Mouse (Mus musculus) liver, embryonic 14.5 days (tissue): Measurements from ENCODE around the gene Eef1b2. TPM values are rescaled to one million over a fixed set of nuclear protein-coding genes. Genes with fewer than 3 reads are reported as not detected.

Experiments used
- ATAC-seq: fragments of 200-750 bp; cut with Nextera tagmentation; 2 replicates; pipeline ENCODE4 v1.8.0; 2017; ENCODE audit warnings: moderate number of reproducible peaks, mild to moderate bottlenecking, moderate library complexity; ENCODE audit not compliant: insufficient read depth
- DNase-seq, 3 experiments: peaks; one replicate each; pipeline ENCODE4 v3.0.0-alpha.2; 2012 to 2013; ENCODE audit warnings: low read depth in 3 of 3, low spot score in 3 of 3
- H3K27ac ChIP-seq: fragments of 300-500 bp; sonication (generic); 2 replicates; pipeline ENCODE4 v1.5.1; 2014; ENCODE audit warnings: moderate library complexity, mild to moderate bottlenecking, control low read depth, inconsistent platforms
- H3K27me3 ChIP-seq: fragments of 300-500 bp; sonication (generic); 2 replicates; pipeline ENCODE4 v1.6.1; 2014; ENCODE audit warnings: mild to moderate bottlenecking, low read length, moderate library complexity; ENCODE audit not compliant: control insufficient read depth, insufficient read depth
- H3K36me3 ChIP-seq: fragments of 300-500 bp; sonication (generic); replicated peaks from 2 replicates; pipeline ENCODE4 v1.6.1; 2014; ENCODE audit warnings: low read depth; ENCODE audit not compliant: control insufficient read depth, insufficient read depth
- H3K4me1 ChIP-seq, 2 experiments: fragments of 200-500 bp in 1 of 2; fragments of 300-500 bp in 1 of 2; sonication (generic) in 1 of 2; replicated peaks; 2 replicates each; pipeline ENCODE4 v1.6.1; 2012 to 2014; ENCODE audit warnings: antibody characterized with exemption in 1 of 2, inconsistent platforms in 1 of 2, low read length in 1 of 2; ENCODE audit not compliant: control insufficient read depth in 2 of 2, insufficient read depth in 2 of 2
- H3K4me2 ChIP-seq: fragments of 300-500 bp; sonication (generic); 2 replicates; pipeline ENCODE4 v1.6.1; 2014; ENCODE audit warnings: low read depth, mild to moderate bottlenecking, control low read depth, moderate library complexity
- H3K4me3 ChIP-seq, 2 experiments: fragments of 200-500 bp in 1 of 2; fragments of 300-500 bp in 1 of 2; sonication (generic) in 1 of 2; 2 replicates each; pipeline ENCODE4 v1.5.1; 2012 to 2014; ENCODE audit warnings: low read depth in 2 of 2, low read length in 2 of 2, mild to moderate bottlenecking in 2 of 2, control low read depth in 1 of 2, inconsistent platforms in 1 of 2, moderate library complexity in 1 of 2; ENCODE audit not compliant: insufficient read depth in 1 of 2
- H3K9ac ChIP-seq: fragments of 300-500 bp; sonication (generic); replicated peaks from 2 replicates; pipeline ENCODE4 v1.6.1; 2014; ENCODE audit warnings: mild to moderate bottlenecking, control low read depth, moderate library complexity
- H3K9me3 ChIP-seq: fragments of 300-500 bp; sonication (generic); 2 replicates; pipeline ENCODE4 v1.6.1; 2016; ENCODE audit warnings: low read length, mixed read lengths; ENCODE audit not compliant: control insufficient read depth
- CTCF ChIP-seq: IDR thresholded peaks from 2 replicates; pipeline ENCODE4 v1.5.1; 2016; ENCODE audit warnings: antibody characterized with exemption, low read depth, control low read depth
- EP300 ChIP-seq: IDR thresholded peaks from 2 replicates; pipeline ENCODE4 v1.6.1; 2016; ENCODE audit warnings: antibody characterized with exemption, low read depth
- WGBS: fragments of 180-500 bp; shearing (Covaris S2); extraction: QIAGEN DNeasy Blood & Tissue Kit; methylation state at CpG from one replicate; pipeline ENCODE4 v1.1.7; 2014; ENCODE audit not compliant: insufficient replicate concordance; 5-methylcytosine and 5-hydroxymethylcytosine counted together
- polyA plus RNA-seq, 2 experiments: library from polyadenylated mRNA; depleted of rRNA in 1 of 2; stranded (reverse) in 1 of 2; unstranded in 1 of 2; fragments of >200 nt; fragmentation: Nextera tagmentation in 1 of 2; extraction: Ambion mirVana in 1 of 2; gene quantifications; 2 replicates each; pipeline versions ENCODE4 v1.2.1 to v1.2.3; 2012 to 2014

Eef1b2 gene
- polyA plus RNA-seq, 2 experiments, result 382 to 523 TPM

DNA sequence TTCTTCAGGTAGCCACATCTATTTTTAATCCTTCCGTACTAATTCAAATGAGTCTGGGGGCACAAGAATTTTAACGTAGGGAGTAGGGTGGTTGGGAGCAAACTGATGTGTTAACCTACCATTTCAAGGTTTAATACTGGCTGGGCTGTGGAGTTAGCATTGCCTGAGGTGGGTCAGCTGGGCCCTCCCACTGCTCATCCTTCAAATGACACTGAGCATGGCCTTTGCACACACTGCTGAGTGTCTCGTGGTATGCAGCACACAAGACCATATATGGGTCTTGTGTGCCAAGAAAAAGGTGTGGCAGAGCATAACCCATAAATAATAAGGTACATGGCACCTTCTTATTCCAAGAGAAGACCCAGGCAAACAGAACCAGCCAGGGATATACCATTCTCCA, 31.0 kb downstream of the Eef1b2 start:
- no peak for DNase-seq
- Histone ChIP-seq H3K27ac (no peak overlapping the region), H3K36me3 (no peaks in the 10 kb centered on the region), H3K4me2 (no peak overlapping the region), H3K9me3 (no peaks in the 10 kb centered on the region), H3K4me3 (no peak overlapping the region), H3K4me1 (no peaks in the 10 kb centered on the region; a peak in 1 of 4 replicates), H3K9ac (no peak overlapping the region), H3K27me3 (no peaks in the 10 kb centered on the region)
- ATAC-seq, result no peak
- TF ChIP-seq CTCF (no peak), EP300 (no peak)
- 61% methylated on average over 3 of the region's 3 CpGs for WGBS

DNA sequence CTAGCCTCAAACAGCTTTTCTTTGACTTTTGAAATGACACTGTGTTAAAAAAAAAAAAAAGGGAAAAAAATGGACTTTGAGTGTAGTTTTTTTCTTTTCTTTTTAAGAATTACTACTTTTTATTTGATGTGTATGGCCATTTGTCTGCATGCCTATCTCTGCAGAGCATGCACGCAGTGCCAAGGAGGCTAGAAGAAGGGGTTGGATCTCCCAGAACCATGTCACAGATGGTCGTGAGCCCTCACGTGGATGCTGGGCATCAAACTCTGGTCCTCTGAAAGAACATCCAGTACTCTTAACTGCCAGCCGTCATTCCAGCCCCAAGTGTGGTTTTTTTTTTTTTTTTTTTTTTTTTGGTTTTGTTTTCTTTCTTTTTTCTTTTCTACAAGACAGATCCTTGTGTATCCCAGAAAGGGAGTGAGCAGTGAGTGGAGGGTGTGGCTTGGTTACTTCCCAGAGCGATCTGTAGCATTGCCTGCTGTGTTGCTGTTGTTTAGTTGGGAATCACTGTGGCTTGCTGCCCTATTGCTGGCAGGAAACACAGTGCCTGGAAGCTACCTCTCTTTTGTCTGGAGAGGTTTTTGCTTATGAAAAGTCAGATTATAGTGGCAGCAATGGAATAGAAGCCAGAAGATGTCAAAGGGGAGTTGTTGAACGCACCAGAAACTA, 33.4 kb downstream of the Eef1b2 start:
- no peaks in the 10 kb centered on the region for H3K9me3 ChIP-seq
- no peak overlapping the region for H3K4me2 ChIP-seq
- H3K36me3 ChIP-seq, result no peaks in the 10 kb centered on the region
- H3K27ac ChIP-seq, result no peak overlapping the region
- no peak overlapping the region for H3K4me3 ChIP-seq
- no peak overlapping the region for H3K9ac ChIP-seq
- DNase-seq (no peak), ATAC-seq (no peak)
- WGBS, result 31% methylated on average over 6 of the region's 6 CpGs
- H3K27me3 ChIP-seq, result no peaks in the 10 kb centered on the region; the same call in none of the 2 replicates
- no peaks in the 10 kb centered on the region for H3K4me1 ChIP-seq
- TF ChIP-seq CTCF (no peak), EP300 (no peak)

DNA sequence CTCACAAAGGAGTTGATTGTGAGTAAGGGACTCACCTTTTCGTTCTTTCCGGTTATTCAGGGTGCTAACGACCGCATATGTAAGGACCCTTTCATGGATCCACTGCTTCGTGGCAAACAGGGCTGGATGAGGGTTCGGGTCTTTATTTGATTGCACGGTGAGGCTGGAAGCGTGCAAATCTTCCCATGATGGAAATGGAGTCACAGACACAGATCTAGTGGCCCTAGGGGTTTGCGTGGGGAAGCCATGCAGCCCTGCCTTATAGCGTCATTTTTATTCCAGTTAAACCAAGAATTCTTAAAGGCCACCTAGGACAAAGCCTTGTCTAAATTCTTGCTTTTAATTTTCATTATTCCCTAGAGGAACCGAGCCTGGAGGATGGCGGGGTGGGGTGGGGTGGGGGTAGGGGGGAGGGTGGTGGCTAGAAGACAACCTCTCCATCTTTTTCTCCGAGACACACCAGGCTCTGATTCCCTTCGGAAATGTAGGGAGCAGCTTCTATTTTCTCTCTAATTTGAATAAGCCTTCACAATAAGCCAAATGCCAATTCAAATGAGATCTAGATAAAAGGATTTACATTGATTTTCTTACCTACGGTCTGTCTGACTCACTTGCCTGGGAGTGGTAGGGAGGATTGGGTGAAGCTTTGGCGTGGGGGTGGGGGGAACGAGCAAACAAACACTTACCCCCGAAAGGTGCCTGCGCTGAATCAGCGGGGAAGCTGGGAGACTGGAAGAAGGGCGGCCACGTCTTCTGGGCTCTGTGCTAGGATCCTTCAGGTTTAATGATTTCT, 37.0 kb downstream of the Eef1b2 start:
- H3K9ac ChIP-seq, result no peak overlapping the region
- ATAC-seq (no peak), DNase-seq (no peak)
- no peak overlapping the region for H3K27ac ChIP-seq
- H3K27me3 ChIP-seq, result no peaks in the 10 kb centered on the region; the same call in none of the 2 replicates
- 19% methylated on average over 22 of the region's 22 CpGs for WGBS
- no peak overlapping the region for H3K4me3 ChIP-seq
- H3K9me3 ChIP-seq, result no peaks in the 10 kb centered on the region
- no peak for TF ChIP-seq EP300
- no peaks in the 10 kb centered on the region for H3K4me1 ChIP-seq
- H3K4me2 ChIP-seq, result no peak overlapping the region
- no peaks in the 10 kb centered on the region for H3K36me3 ChIP-seq

DNA sequence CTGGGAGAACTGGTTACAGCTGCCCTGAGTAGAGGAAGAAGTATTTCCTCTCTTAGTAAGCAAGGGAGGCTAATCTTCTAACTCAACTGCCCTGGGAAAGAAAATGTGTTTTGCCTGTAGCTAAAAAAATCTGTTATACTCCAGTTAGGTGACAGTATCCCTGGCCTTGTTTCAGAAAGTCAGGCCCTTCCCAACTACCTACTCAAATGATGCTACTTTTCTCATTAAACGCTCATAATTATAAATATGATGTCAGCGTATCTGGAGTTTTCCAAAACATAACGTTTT, 37.6 kb downstream of the Eef1b2 start, which contains the start of gene Gpr1:
Gene Gpr1, minus strand, starts transcription at position 273 of the 288 bp plus-strand sequence.
- no peak within 1 kb of the TSS for H3K4me2 ChIP-seq
- no peak for DNase-seq
- no peak within 1 kb of the TSS for H3K4me3 ChIP-seq
- ATAC-seq, result no peak
- no peak within 1 kb of the TSS for H3K27ac ChIP-seq
- TF ChIP-seq EP300 (no peak), CTCF (no peak)
- no peak within 1 kb of the TSS for H3K9ac ChIP-seq
- no peaks in the 10 kb centered on the region; the same call in none of the 2 replicates for H3K27me3 ChIP-seq
- no peaks in the 10 kb centered on the region for H3K4me1 ChIP-seq
- no peaks in the 10 kb centered on the region for H3K36me3 ChIP-seq
- H3K9me3 ChIP-seq, result no peaks in the 10 kb centered on the region
- WGBS, result 37% methylated on average over 3 of the region's 3 CpGs

DNA sequence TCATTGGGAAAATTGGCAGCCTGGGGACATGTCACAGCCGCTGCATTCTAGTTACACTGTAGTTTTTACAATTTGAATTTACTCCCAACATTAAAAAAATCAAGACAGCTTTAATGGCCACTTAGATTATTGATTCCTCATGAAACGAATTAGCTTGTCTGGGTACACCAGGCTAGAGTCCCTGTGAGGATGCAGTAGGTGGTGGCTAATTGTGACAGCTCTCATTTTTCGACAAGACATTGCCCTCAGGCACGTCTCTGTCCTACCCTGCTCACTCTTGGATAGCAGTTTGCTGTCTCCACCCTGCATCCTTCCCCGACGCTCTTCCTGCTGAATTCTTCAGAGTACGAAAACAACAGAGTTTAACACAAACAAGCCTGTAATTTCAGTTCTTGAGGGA, 38.0 kb downstream of the Eef1b2 start:
- H3K4me1 ChIP-seq, result no peaks in the 10 kb centered on the region
- H3K36me3 ChIP-seq, result no peaks in the 10 kb centered on the region
- H3K9ac ChIP-seq, result no peak overlapping the region
- 36% methylated on average over 7 of the region's 7 CpGs for WGBS
- ATAC-seq, result no peak
- no peak overlapping the region for H3K27ac ChIP-seq
- H3K27me3 ChIP-seq, result no peaks in the 10 kb centered on the region; the same call in none of the 2 replicates
- no peak for DNase-seq
- no peak overlapping the region for H3K4me3 ChIP-seq
- H3K4me2 ChIP-seq, result no peak overlapping the region
- TF ChIP-seq EP300 (no peak), CTCF (no peak)
- H3K9me3 ChIP-seq, result no peaks in the 10 kb centered on the region
